Mouse (Mus musculus): ENCODE data around the gene Crabp2.

- no peak for TF ChIP-seq POLR2A (IDR thresholded peaks at IDR 0.05; ENCODE audit: borderline replicate concordance, low read depth, low read length)
- no peak for TF ChIP-seq CTCF (IDR thresholded peaks at IDR 0.05; ENCODE audit: low read depth, low read length)
These were observed 33.7 kb downstream of the Crabp2 start for GRCm38 (mm10) chr3:87981894-87982835.

All from bone marrow macrophage, adult 2 months (primary cell).